Mouse (Mus musculus) embryonic fibroblast, embryonic 13.5 days (primary cell): Measurements from ENCODE around the gene Gm17657.

ENCODE experiments used
- CTCF ChIP-seq: IDR thresholded peaks from 2 replicates; pipeline ENCODE4 v1.5.1; 2011; ENCODE audit warnings: mild to moderate bottlenecking, control low read depth, low read length, moderate library complexity, borderline replicate concordance; ENCODE audit not compliant: insufficient read depth
- POLR2A ChIP-seq: IDR thresholded peaks from 2 replicates; pipeline ENCODE4 v1.6.1; 2011; ENCODE audit warnings: low read depth, mild to moderate bottlenecking, control low read depth, low read length, moderate library complexity

DNA sequence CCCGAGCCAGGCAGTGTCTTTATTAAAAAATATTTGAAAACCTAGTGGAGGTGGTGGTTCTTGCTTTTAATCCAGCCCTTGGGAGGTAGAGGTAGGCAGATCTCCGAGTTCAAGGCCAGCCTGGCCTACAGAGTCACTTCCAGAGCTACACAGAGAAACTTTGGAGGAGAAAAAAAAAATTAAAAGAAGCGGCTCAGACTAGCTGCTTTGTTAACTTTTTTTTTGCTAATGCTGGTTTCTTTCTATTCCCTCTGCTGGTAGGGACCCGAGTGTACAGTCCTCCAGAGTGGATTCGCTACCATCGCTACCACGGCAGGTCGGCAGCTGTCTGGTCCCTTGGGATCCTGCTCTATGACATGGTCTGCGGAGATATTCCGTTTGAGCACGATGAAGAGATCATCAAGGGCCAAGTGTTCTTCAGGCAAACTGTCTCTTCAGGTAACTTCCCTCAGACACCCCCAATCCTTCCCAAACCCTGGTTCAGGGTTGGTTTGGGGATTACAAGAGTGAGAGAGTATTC, 55.9 kb downstream of the Gm17657 start:
- TF ChIP-seq POLR2A (no peak), CTCF (no peak)
